Mouse (Mus musculus) C2C12 (cell line): ENCODE data around the gene 2410137M14Rik. TPM values are rescaled to one million over a fixed set of nuclear protein-coding genes. Genes with fewer than 3 reads are reported as not detected.

Experiments used
- H3K27me3 ChIP-seq: one replicate; pipeline ENCODE4 v1.6.1; 2011; ENCODE audit not compliant: control insufficient read depth, insufficient read depth, insufficient read length
- H3K36me3 ChIP-seq: one replicate; pipeline ENCODE4 v1.6.1; 2011; ENCODE audit not compliant: control insufficient read depth, insufficient read depth
- H3K4me3 ChIP-seq: one replicate; pipeline ENCODE4 v1.5.1; 2011; ENCODE audit warnings: mild to moderate bottlenecking, control low read depth; ENCODE audit not compliant: poor library complexity, insufficient read depth, severe bottlenecking
- H3K79me2 ChIP-seq: one replicate; pipeline ENCODE4 v1.6.1; 2011; ENCODE audit not compliant: control insufficient read depth, insufficient read depth
- H3K79me3 ChIP-seq: one replicate; pipeline ENCODE4 v1.6.1; 2011; ENCODE audit warnings: low read depth, control low read depth
- H3ac ChIP-seq: one replicate; pipeline ENCODE3; 2011; ENCODE audit warnings: low read depth; ENCODE audit not compliant: control insufficient read depth, insufficient read length
- CEBPB ChIP-seq: IDR thresholded peaks from one replicate; pipeline ENCODE4 v1.6.1; 2011; ENCODE audit warnings: low read depth, mild to moderate bottlenecking, control low read depth, moderate library complexity
- CTCF ChIP-seq: IDR thresholded peaks from one replicate; pipeline ENCODE4 v1.5.1; 2011; ENCODE audit not compliant: control insufficient read depth, insufficient read depth, insufficient read length
- FOSL1 ChIP-seq: IDR thresholded peaks from one replicate; pipeline ENCODE4 v1.8.0; 2011; ENCODE audit warnings: mild to moderate bottlenecking, low read length; ENCODE audit not compliant: poor library complexity, insufficient read depth, severe bottlenecking
- MAX ChIP-seq: IDR thresholded peaks from one replicate; pipeline ENCODE4 v1.6.1; 2011; ENCODE audit warnings: mild to moderate bottlenecking, control low read depth
- MYOD1 ChIP-seq: IDR thresholded peaks from one replicate; pipeline ENCODE4 v1.6.1; 2011; ENCODE audit warnings: low read depth; ENCODE audit not compliant: control insufficient read depth, insufficient read length
- MYOG ChIP-seq: IDR thresholded peaks from one replicate; pipeline ENCODE4 v1.6.1; 2011; ENCODE audit not compliant: control insufficient read depth, insufficient read length; ENCODE audit errors: extremely low read depth
- USF1 ChIP-seq: IDR thresholded peaks from one replicate; pipeline ENCODE4 v1.6.1; 2011; ENCODE audit warnings: low read depth, mild to moderate bottlenecking, control low read depth, moderate library complexity
- polyA plus RNA-seq: library from polyadenylated mRNA; unstranded; fragments of >200 nt; fragmentation: generic; extraction: Trizol; gene quantifications from one replicate; pipeline ENCODE4 v1.2.1, GENCODE M21; 2012; ENCODE audit warnings: missing spikeins

2410137M14Rik gene
- polyA plus RNA-seq, 1 experiment = not detected

- TF ChIP-seq FOSL1 = no peak
- TF ChIP-seq MAX = no peak
- no peak for TF ChIP-seq CTCF
- TF ChIP-seq CEBPB = no peak
- no peak for TF ChIP-seq MYOD1
- no peak for TF ChIP-seq USF1
- no peak for TF ChIP-seq MYOG
- Histone ChIP-seq H3K79me3 (no peaks in the 10 kb centered on the region), H3ac (no peak overlapping the region), H3K4me3 (no peak overlapping the region), H3K36me3 (no peaks in the 10 kb centered on the region), H3K79me2 (no peaks in the 10 kb centered on the region), H3K27me3 (no peaks in the 10 kb centered on the region)
Measured at GRCm38 (mm10) chr17:36942391-36942790, 38.6 kb downstream of the 2410137M14Rik start.

DNA sequence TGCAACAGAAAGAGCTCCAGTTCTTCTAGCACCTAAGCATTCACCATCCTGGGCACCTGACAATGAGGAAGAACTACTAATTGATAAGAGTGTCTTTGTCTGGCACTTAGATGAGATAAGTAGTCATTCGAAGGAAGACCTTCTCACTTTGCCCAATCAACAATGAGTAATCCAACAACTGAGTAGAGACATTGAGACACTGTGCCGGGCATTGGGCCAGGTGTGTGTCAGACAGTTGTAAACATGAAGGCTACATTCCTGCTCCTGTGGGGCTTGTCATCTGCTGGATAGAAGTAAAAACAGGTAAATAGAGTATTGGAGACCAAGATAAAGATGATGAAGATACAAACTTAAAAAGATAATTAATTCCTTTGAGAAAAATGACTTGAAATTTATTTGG is 43.0 kb downstream of the 2410137M14Rik start:
- Histone ChIP-seq H3K79me2 (peaks cover 4% of the 10 kb centered on the region), H3K27me3 (no peaks in the 10 kb centered on the region), H3K79me3 (peaks cover 2% of the 10 kb centered on the region), H3K4me3 (no peak overlapping the region), H3ac (no peak overlapping the region), H3K36me3 (no peaks in the 10 kb centered on the region)
- TF ChIP-seq FOSL1 = no peak
- no peak for TF ChIP-seq CEBPB
- no peak for TF ChIP-seq USF1
- no peak for TF ChIP-seq MYOD1
- TF ChIP-seq MAX = no peak
- no peak for TF ChIP-seq CTCF
- TF ChIP-seq MYOG = no peak

DNA sequence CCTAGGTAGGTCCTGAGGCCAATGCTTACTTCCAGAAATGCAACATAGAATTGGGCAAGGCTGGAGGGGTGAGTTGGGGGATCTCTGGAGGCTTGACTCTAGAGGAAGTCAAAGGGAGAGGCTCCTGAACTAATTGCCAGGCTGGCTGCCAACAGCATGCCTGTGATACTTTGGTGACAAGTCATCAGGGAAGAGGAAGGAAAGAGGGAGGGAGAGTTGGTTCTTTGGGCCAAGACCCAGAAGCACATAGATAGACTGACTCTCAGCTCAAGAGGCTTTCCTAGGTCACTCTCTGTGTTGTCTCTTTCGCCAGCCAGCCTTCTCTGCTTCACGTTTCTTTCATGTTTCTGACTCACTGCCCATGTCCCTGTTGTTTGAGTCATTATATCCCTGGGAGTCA is 49.2 kb downstream of the 2410137M14Rik start:
- TF ChIP-seq USF1 = no peak
- no peak for TF ChIP-seq MYOG
- TF ChIP-seq MAX = peak; percentile 27
- no peak for TF ChIP-seq CEBPB
- TF ChIP-seq MYOD1 = no peak
- TF ChIP-seq CTCF = no peak
- TF ChIP-seq FOSL1 = peak; percentile 5
- peaks cover 2% of the 10 kb centered on the region for H3K79me3 ChIP-seq
- no peaks in the 10 kb centered on the region for H3K27me3 ChIP-seq

GRCm38 (mm10) chr17:36931130-36931529 is 49.9 kb downstream of the 2410137M14Rik start:
- no peak for TF ChIP-seq CEBPB
- TF ChIP-seq MYOD1 = no peak
- H3K79me3 ChIP-seq = peaks cover 2% of the 10 kb centered on the region
- no peaks in the 10 kb centered on the region for H3K27me3 ChIP-seq
- H3ac ChIP-seq = no peak overlapping the region
- H3K79me2 ChIP-seq = peaks cover 9% of the 10 kb centered on the region
- H3K36me3 ChIP-seq = no peaks in the 10 kb centered on the region
- no peak overlapping the region for H3K4me3 ChIP-seq

More for the DNA sequence above, 49.2 kb downstream of the 2410137M14Rik start:
- H3K36me3 ChIP-seq = no peaks in the 10 kb centered on the region
- no peak overlapping the region for H3ac ChIP-seq
- no peak overlapping the region for H3K4me3 ChIP-seq
- peaks cover 9% of the 10 kb centered on the region for H3K79me2 ChIP-seq

DNA sequence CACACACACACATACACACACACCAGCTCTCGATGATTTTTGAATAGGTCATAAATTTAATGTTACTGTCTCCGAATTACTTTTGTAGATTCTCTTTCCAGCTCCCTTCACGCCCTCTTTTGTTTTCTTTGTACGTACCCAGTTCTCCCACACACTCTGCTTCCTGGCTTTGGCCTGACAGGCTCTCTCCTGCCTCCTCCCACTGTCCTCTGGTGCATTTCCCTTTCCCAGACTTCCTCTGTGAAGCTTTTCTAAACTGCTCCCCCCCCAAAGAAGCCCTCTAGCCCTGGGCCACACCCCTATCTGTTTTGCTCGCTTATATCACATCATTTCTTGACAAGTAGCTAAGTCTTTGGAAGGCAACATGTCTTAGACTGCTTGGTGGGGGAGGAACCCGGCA is 50.8 kb downstream of the 2410137M14Rik start:
- peaks cover 2% of the 10 kb centered on the region for H3K79me3 ChIP-seq
- H3ac ChIP-seq = no peak overlapping the region
- no peaks in the 10 kb centered on the region for H3K36me3 ChIP-seq
- H3K4me3 ChIP-seq = no peak overlapping the region
- TF ChIP-seq CTCF = no peak
- no peak for TF ChIP-seq MYOD1
- TF ChIP-seq CEBPB = no peak
- TF ChIP-seq USF1 = no peak
- TF ChIP-seq FOSL1 = no peak
- no peak for TF ChIP-seq MAX
- TF ChIP-seq MYOG = no peak
- H3K79me2 ChIP-seq = peaks cover 8% of the 10 kb centered on the region
- no peaks in the 10 kb centered on the region for H3K27me3 ChIP-seq

- H3K36me3 ChIP-seq = no peaks in the 10 kb centered on the region
- H3K4me3 ChIP-seq = no peak overlapping the region
- H3ac ChIP-seq = no peak overlapping the region
- H3K79me2 ChIP-seq = peaks cover 5% of the 10 kb centered on the region
- no peak for TF ChIP-seq MYOG
- no peaks in the 10 kb centered on the region for H3K27me3 ChIP-seq
- H3K79me3 ChIP-seq = no peaks in the 10 kb centered on the region
Measured at GRCm38 (mm10) chr17:36929236-36929932, 51.7 kb downstream of the 2410137M14Rik start.

Other genes starting within 250 kb of the 2410137M14Rik start
- not detected for gene H2-M10.5, start 208.3 kb downstream of the 2410137M14Rik start, polyA plus RNA-seq
- not detected for gene H2-M10.6, start 169.1 kb downstream of the 2410137M14Rik start, polyA plus RNA-seq
- gene Trim26, start 144.1 kb downstream of the 2410137M14Rik start, polyA plus RNA-seq = 15.0 TPM
- 0.04 TPM for gene Trim15, start 114.0 kb downstream of the 2410137M14Rik start, polyA plus RNA-seq
- not detected for gene Trim10, start 111.7 kb downstream of the 2410137M14Rik start, polyA plus RNA-seq
- not detected for gene Trim40, start 91.1 kb downstream of the 2410137M14Rik start, polyA plus RNA-seq
- gene Trim31, start 83.1 kb downstream of the 2410137M14Rik start, polyA plus RNA-seq = not detected
- gene Rnf39, start 38.3 kb downstream of the 2410137M14Rik start, polyA plus RNA-seq = 0.02 TPM
- 181 TPM for gene Ppp1r11, start 29.5 kb downstream of the 2410137M14Rik start, polyA plus RNA-seq
- 93.2 TPM for gene Znrd1, start 22.7 kb downstream of the 2410137M14Rik start, polyA plus RNA-seq
- 3.2 TPM for gene Znrd1as, start 22.6 kb downstream of the 2410137M14Rik start, polyA plus RNA-seq
- gene H2-M5, start 8.3 kb upstream of the 2410137M14Rik start, polyA plus RNA-seq = 0.06 TPM
- 11.6 TPM for gene Zfp57, start 19.9 kb upstream of the 2410137M14Rik start, polyA plus RNA-seq
- gene Mog, start 42.2 kb upstream of the 2410137M14Rik start, polyA plus RNA-seq = 0.02 TPM
- gene Gabbr1, start 64.7 kb upstream of the 2410137M14Rik start, polyA plus RNA-seq = 6.1 TPM
- not detected for gene Olfr90, start 107.3 kb upstream of the 2410137M14Rik start, polyA plus RNA-seq
- gene Olfr91, start 117.0 kb upstream of the 2410137M14Rik start, polyA plus RNA-seq = not detected
- gene Olfr92, start 138.9 kb upstream of the 2410137M14Rik start, polyA plus RNA-seq = not detected
- not detected for gene Olfr93, start 180.3 kb upstream of the 2410137M14Rik start, polyA plus RNA-seq
- not detected for gene Ubd, start 212.7 kb upstream of the 2410137M14Rik start, polyA plus RNA-seq
- gene Olfr94, start 219.8 kb upstream of the 2410137M14Rik start, polyA plus RNA-seq = not detected
- not detected for gene Olfr95, start 231.9 kb upstream of the 2410137M14Rik start, polyA plus RNA-seq
- not detected for gene Olfr96, start 238.9 kb upstream of the 2410137M14Rik start, polyA plus RNA-seq